Mouse (Mus musculus): Measurements from ENCODE around the gene Hps6. TPM values are rescaled to one million over a fixed set of nuclear protein-coding genes. Genes with fewer than 3 reads are reported as not detected.

The Hps6 gene
- 6.8 and 7.1 TPM in 2 replicates for polyA plus RNA-seq (2015; fragmentation: Nextera tagmentation; extraction: Ambion mirVana)

DNA sequence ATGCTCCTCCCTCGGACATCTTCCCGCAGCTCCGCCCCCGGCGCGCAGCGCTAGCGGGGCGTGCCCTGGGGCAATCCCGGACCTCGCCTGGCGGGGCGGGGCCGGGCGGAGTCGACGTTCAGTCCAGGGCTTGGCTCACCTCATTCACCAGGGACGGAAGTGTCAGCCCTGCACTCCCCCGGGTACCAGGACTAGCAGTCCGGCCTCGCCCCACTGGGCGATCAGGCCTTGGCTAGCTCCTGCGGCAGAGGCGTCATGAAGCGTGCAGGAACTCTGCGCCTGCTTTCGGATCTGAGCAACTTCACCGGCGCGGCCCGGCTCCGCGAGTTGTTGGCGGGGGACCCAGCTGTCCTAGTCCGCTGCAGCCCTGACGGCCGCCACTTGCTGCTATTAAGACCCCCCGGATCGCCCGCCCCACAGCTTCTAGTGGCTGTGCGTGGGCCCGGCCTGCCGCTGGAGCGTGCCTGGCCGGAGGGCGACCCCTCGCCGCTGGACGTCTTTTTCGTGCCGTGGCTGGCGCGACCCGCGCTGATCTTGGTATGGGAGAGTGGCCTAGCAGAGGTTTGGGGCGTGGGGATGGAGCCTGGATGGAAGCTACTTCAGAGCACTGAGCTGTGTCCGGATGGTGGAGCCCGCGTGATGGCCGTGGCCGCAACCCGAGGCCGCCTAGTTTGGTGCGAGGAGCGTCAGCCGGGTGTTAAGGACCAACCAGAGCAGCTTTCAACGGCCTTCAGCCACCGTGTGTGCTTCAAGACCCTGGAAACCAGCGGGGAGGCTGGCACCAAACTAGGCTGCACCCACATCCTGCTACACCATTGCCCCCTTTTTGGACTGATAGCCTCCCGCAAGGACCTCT is at the start of gene Hps6:
Hps6 (plus strand) TSS at position 138 of the 856 bp plus-strand sequence.

DNA sequence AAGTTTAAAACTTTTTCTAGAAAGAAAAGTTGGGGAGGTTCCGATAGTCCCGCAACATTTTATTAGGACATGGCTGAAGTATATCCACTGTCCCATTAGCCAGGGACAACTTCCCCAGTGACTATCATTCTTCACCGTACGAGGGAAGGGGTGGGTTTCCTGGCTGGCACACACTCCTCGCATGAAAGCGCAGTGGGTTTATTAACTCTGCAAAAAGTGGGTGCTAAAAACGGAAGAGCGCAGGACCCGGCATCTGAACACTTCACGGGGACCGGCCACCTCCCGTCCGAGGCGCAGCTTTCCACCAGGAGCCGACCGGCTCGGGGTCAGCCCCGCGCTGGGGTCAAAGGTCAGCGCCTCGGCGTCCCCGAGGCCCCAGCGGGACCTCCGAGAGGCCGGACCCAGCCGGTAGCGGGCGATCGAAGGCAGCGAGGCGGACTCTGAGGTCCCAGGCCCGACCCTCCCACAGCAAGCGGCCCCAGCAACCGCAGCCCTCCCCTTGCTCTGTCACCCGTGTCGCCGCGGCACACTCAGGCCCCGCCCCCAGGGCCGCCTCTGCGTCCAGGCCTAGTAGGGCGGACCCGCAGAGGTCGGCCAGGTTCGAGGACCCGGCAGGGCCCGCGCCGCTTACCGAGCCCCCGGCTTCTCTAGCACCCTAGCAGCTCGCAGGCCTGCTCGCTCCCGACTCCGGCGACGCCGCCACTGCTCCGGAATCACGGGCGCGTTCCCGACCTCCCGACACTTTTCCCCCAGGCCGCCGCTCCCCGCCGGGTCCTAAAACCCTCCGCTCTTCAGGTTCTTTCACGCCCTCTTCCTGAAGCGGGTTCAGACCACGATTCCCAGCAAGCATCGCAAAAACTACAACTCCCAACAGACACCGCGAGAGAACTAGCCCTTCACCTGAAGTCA is 5.3 kb upstream of the Hps6 start, which contains the start of gene Armh3:
Armh3 (minus strand) TSS at position 704 of the 909 bp plus-strand sequence.

DNA sequence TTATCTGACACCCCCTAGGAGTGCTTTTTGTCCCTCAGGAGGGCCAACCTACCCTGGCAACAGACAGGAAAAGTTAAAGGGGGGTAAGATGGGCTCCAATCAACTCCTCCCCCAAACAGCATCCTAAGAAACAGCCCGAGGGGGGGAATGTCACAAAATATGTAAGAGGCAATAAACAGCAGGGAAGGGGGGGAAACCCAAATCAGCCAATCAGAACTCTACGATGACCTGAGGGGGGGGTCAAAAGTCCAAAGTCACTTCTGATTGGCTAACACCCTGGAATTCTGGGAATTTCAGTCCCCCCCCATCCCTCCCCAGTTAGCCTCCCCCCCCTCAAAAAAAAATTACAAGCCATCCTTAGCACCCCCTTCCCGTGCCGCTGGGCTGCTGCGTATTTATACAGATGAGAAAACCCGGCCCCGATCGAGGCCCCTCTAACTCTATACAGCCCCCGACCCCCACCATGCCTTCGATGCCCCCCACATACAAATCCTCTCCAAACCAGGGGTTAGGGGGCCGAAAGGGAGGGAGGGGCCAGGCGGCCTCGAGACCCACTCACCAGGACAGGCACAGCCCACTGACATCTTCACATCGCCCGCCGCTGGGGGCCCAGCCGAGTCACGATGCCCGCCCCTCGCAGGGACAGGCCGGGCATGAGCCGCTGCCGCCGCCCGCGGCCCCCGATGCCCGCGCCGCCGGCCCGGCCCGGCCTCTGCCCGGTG is 41.1 kb downstream of the Hps6 start, which contains the start of gene Pprc1:
Pprc1 (plus strand) TSS at position 616 of the 722 bp plus-strand sequence.

DNA sequence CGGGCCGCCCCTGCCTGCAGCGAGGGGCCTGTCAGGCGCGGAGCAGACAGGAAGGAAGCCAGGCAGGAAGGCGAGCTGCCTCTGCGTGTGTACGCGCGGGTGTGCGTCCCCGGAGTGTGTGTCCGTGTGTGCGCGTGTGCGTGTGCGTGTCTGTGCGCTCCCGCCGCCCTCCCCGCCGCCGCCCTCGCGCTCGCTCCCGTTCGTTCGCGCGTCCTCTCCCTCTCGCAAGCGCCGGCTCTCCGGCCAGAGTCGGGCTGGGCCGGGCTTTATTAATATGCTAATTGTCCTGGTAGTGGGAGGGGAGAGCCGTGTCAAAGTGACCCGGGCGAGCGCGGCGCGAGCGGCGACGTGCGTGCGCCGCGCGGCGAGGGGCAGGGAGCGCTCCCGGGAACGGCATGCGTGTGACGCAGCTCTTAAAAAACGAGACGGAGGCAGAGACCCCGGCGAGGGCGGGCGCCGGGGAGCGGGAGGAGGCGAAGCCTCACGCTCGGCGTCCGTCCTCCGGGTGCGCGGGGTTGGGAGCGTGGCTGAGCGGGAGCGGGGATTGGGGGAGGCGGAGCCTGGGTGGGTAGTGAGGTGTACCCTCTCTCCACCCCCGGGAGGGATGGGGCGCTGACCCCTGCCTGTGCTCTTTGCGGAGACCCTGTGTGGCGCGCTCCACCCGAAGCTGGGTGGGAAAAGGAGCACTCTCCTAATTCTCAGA is 41.8 kb downstream of the Hps6 start, which contains the start of gene Ldb1:
Ldb1 (minus strand) TSS at position 222 of the 703 bp plus-strand sequence.

Other genes with a start within 250 kb of the Hps6 start
- 20.0 and 21.8 TPM in 2 replicates for gene Mgea5, start 219.7 kb upstream of the Hps6 start, polyA plus RNA-seq (2015; fragmentation: Nextera tagmentation; extraction: Ambion mirVana)
- gene Kcnip2, start 187.4 kb upstream of the Hps6 start, polyA plus RNA-seq (2015; fragmentation: Nextera tagmentation; extraction: Ambion mirVana): 0.11 and 0.19 TPM in 2 replicates
- gene Armh3, start 5.0 kb upstream of the Hps6 start, polyA plus RNA-seq (2015; fragmentation: Nextera tagmentation; extraction: Ambion mirVana): 8.2 and 8.4 TPM in 2 replicates
- gene Pprc1, start 41.4 kb downstream of the Hps6 start, polyA plus RNA-seq (2015; fragmentation: Nextera tagmentation; extraction: Ambion mirVana): 17.3 and 17.7 TPM in 2 replicates
- gene Ldb1, start 41.7 kb downstream of the Hps6 start, polyA plus RNA-seq (2015; fragmentation: Nextera tagmentation; extraction: Ambion mirVana): 58.5 and 61.3 TPM in 2 replicates
- 34.3 and 39.9 TPM in 2 replicates for gene Nolc1, start 72.4 kb downstream of the Hps6 start, polyA plus RNA-seq (2015; fragmentation: Nextera tagmentation; extraction: Ambion mirVana)
- not detected in 2 replicates for gene Elovl3, start 128.4 kb downstream of the Hps6 start, polyA plus RNA-seq (2015; fragmentation: Nextera tagmentation; extraction: Ambion mirVana)
- gene Pitx3, start 144.8 kb downstream of the Hps6 start, polyA plus RNA-seq (2015; fragmentation: Nextera tagmentation; extraction: Ambion mirVana): 0.18 TPM in 1 of 2 replicates, not detected in the other
- 37.8 and 42.8 TPM in 2 replicates for gene Gbf1, start 149.0 kb downstream of the Hps6 start, polyA plus RNA-seq (2015; fragmentation: Nextera tagmentation; extraction: Ambion mirVana)